Mouse (Mus musculus) erythroid progenitor cell, adult 5-6 weeks (primary cell): ENCODE data around the gene Adamts18. TPM values are rescaled to one million over a fixed set of nuclear protein-coding genes. Genes with fewer than 3 reads are reported as not detected.

Experiments
- ATAC-seq: replicated peaks from 2 replicates; pipeline ENCODE4 v1.8.0; 2016; ENCODE audit warnings: moderate number of reproducible peaks, mild to moderate bottlenecking, moderate TSS enrichment, inconsistent platforms; ENCODE audit not compliant: poor library complexity, low FRiP score, severe bottlenecking
- total RNA-seq, 2 experiments: library from RNA; stranded (forward) in 1 of 2; stranded (reverse) in 1 of 2; fragments of 150-400 nt in 1 of 2; fragments of 186-747, 209-891 nt in 1 of 2; gene quantifications; 2 replicates each; pipeline versions ENCODE4 v1.2.3 to v1.2.4; 2015 to 2017; ENCODE audit warnings: low replicate concordance in 2 of 2

Adamts18 gene
- total RNA-seq (2015; ENCODE audit: low replicate concordance) (not detected in 2 replicates), total RNA-seq (2017; ENCODE audit: low replicate concordance) (not detected in 2 replicates)

- no peak for ATAC-seq
Observed at GRCm38 (mm10) chr8:113848653-113849135, at the start of gene Adamts18. Gene Adamts18, minus strand, starts transcription at chr8:113848738.

- no peak for ATAC-seq
Observed at GRCm38 (mm10) chr8:113896446-113896845, 47.9 kb upstream of the Adamts18 start.

- no peak for ATAC-seq
Observed at GRCm38 (mm10) chr8:113891376-113891775, 42.8 kb upstream of the Adamts18 start.

- no peak for ATAC-seq
Observed at GRCm38 (mm10) chr8:113886509-113886908, 38.0 kb upstream of the Adamts18 start.

- no peak for ATAC-seq
Observed at GRCm38 (mm10) chr8:113885101-113885500, 36.6 kb upstream of the Adamts18 start.

GRCm38 (mm10) chr8:113883994-113884393 lies 35.5 kb upstream of the Adamts18 start:
- no peak for ATAC-seq

GRCm38 (mm10) chr8:113882558-113882957 lies 34.0 kb upstream of the Adamts18 start:
- no peak for ATAC-seq

- no peak for ATAC-seq
Observed at GRCm38 (mm10) chr8:113878411-113879006, 30.0 kb upstream of the Adamts18 start.

- ATAC-seq = no peak
Observed at GRCm38 (mm10) chr8:113873446-113874120, 25.0 kb upstream of the Adamts18 start.

GRCm38 (mm10) chr8:113872436-113872835 lies 23.9 kb upstream of the Adamts18 start:
- ATAC-seq = no peak

GRCm38 (mm10) chr8:113866530-113866929 lies 18.0 kb upstream of the Adamts18 start:
- no peak for ATAC-seq

GRCm38 (mm10) chr8:113865326-113866093 lies 17.0 kb upstream of the Adamts18 start:
- ATAC-seq = no peak

- ATAC-seq = no peak
Observed at GRCm38 (mm10) chr8:113859890-113860683, 11.5 kb upstream of the Adamts18 start.

- ATAC-seq = no peak
Observed at GRCm38 (mm10) chr8:113858801-113859200, 10.3 kb upstream of the Adamts18 start.

- no peak for ATAC-seq
Observed at GRCm38 (mm10) chr8:113854622-113855293, 6.2 kb upstream of the Adamts18 start.

GRCm38 (mm10) chr8:113853714-113854113 lies 5.2 kb upstream of the Adamts18 start:
- ATAC-seq = no peak

GRCm38 (mm10) chr8:113851655-113852054 lies 3.1 kb upstream of the Adamts18 start:
- ATAC-seq = no peak

GRCm38 (mm10) chr8:113848081-113848652 lies 371 bp downstream of the Adamts18 start:
- no peak for ATAC-seq

GRCm38 (mm10) chr8:113847606-113848080 lies 895 bp downstream of the Adamts18 start:
- ATAC-seq = no peak
